Mouse (Mus musculus) erythroblast, embryonic 14.5 days (primary cell): ENCODE data around the gene Acp4.

Experiments used
- GATA1 ChIP-seq: IDR thresholded peaks from 2 replicates; pipeline ENCODE4 v1.6.1; 2012; ENCODE audit warnings: low read length, inconsistent platforms, mixed read lengths
- TAL1 ChIP-seq: IDR thresholded peaks from 3 replicates; pipeline ENCODE4 v1.6.1; 2012; ENCODE audit warnings: low read length, inconsistent platforms, mixed read lengths

DNA sequence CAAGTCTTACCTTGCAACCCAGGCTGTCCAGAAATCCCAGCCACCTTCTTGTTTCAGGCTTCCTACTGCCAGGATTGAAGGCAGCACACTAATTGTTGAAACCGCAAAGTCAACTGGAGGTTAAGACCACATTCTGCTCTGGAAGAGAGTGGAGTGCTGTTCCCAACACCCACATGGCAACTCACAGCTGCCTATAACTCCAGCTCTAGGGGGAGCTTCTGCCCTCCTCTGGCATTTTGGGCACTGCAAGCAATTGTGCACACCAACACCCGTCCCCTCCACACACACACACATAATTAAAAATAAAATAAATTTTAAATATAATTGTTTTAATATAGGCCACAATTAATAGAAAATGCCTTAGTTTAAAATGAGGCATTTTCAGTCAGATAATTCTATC, 16.0 kb downstream of the Acp4 start:
- no peak for TF ChIP-seq TAL1
- TF ChIP-seq GATA1: no peak
